Mouse (Mus musculus) CH12.LX (cell line): ENCODE measurements around the gene Rtn4ip1. TPM values are rescaled to one million over a fixed set of nuclear protein-coding genes. Genes with fewer than 3 reads are reported as not detected.

Experiments
- DNase-seq: peaks from one replicate; pipeline ENCODE4 v3.0.0-alpha.2; 2013; ENCODE audit errors: extremely low read depth
- H3K27ac ChIP-seq: 2 replicates; pipeline ENCODE4 v1.5.1; 2012; ENCODE audit warnings: low read depth, mild to moderate bottlenecking, control low read depth, moderate library complexity; ENCODE audit not compliant: insufficient read depth
- H3K27me3 ChIP-seq: replicated peaks from 2 replicates; pipeline ENCODE3; 2012; ENCODE audit warnings: inconsistent platforms
- H3K36me3 ChIP-seq, 2 experiments: replicated peaks in 1 of 2; 2 replicates each; pipeline versions ENCODE3 to v1.6.1; 2012; ENCODE audit warnings: inconsistent platforms in 1 of 2, low read length in 1 of 2, mild to moderate bottlenecking in 1 of 2, mixed read lengths in 1 of 2, moderate library complexity in 1 of 2; ENCODE audit not compliant: control insufficient read depth in 1 of 2, insufficient read depth in 1 of 2
- H3K4me1 ChIP-seq, 2 experiments: 2 replicates each; pipeline ENCODE4 v1.6.1; 2012; ENCODE audit warnings: inconsistent platforms in 1 of 2, moderate library complexity in 1 of 2; ENCODE audit not compliant: insufficient read depth in 2 of 2, control insufficient read depth in 1 of 2
- H3K4me2 ChIP-seq: 2 replicates; pipeline ENCODE4 v1.6.1; 2012; ENCODE audit warnings: low read depth, mild to moderate bottlenecking, control low read depth; ENCODE audit not compliant: poor library complexity, insufficient read depth, severe bottlenecking
- H3K4me3 ChIP-seq, 3 experiments: fragments of 150-350 bp in 1 of 3; sonication (generic) in 1 of 3; replicated peaks in 1 of 3; 2 replicates each; pipeline versions ENCODE3 to v1.5.1; 2011 to 2012; ENCODE audit warnings: low read depth in 2 of 3, low read length in 2 of 3, mild to moderate bottlenecking in 2 of 3, moderate library complexity in 2 of 3, control low read depth in 1 of 3, improper control_type of control experiment in 1 of 3, inconsistent platforms in 1 of 3, mixed read lengths in 1 of 3; ENCODE audit not compliant: poor library complexity in 1 of 3
- H3K79me2 ChIP-seq: replicated peaks from 2 replicates; pipeline ENCODE4 v1.6.1; 2012; ENCODE audit warnings: mild to moderate bottlenecking, moderate library complexity; ENCODE audit not compliant: control insufficient read depth, poor library complexity, insufficient read depth, severe bottlenecking; ENCODE audit errors: extremely low read depth
- H3K9ac ChIP-seq: 2 replicates; pipeline ENCODE4 v1.6.1; 2012; ENCODE audit warnings: low read depth, mild to moderate bottlenecking, control low read depth, moderate library complexity; ENCODE audit not compliant: insufficient read depth
- H3K9me3 ChIP-seq: replicated peaks from 2 replicates; pipeline ENCODE3; 2012; ENCODE audit warnings: low read length, inconsistent platforms, mixed read lengths
- BHLHE40 ChIP-seq: IDR thresholded peaks from 2 replicates; pipeline ENCODE4 v1.6.1; 2011; ENCODE audit warnings: mild to moderate bottlenecking, low read depth, low read length, improper control_type of control experiment
- CHD1 ChIP-seq: IDR thresholded peaks from 2 replicates; pipeline ENCODE4 v1.6.1; 2012; ENCODE audit warnings: low read depth, low read length, improper control_type of control experiment, inconsistent platforms
- CHD2 ChIP-seq: IDR thresholded peaks from 2 replicates; pipeline ENCODE4 v1.6.1; 2011; ENCODE audit warnings: low read length, improper control_type of control experiment
- CTCF ChIP-seq, 2 experiments: IDR thresholded peaks in 1 of 2; conservative IDR thresholded peaks in 1 of 2; 2 replicates each; pipeline ENCODE4 v1.5.1; 2011 to 2012; ENCODE audit warnings: low read depth in 2 of 2, low read length in 2 of 2, improper control_type of control experiment in 1 of 2, inconsistent platforms in 1 of 2, mild to moderate bottlenecking in 1 of 2, moderate library complexity in 1 of 2
- E2F4 ChIP-seq: IDR thresholded peaks from 2 replicates; pipeline ENCODE4 v1.6.1; 2011; ENCODE audit warnings: low read depth, low read length, improper control_type of control experiment; ENCODE audit not compliant: insufficient replicate concordance
- EP300 ChIP-seq: IDR thresholded peaks from 2 replicates; pipeline ENCODE4 v1.6.1; 2011; ENCODE audit warnings: low read length, improper control_type of control experiment
- GABPA ChIP-seq: IDR thresholded peaks from 2 replicates; pipeline ENCODE4 v1.6.1; 2012; ENCODE audit warnings: low read depth, low read length, improper control_type of control experiment, inconsistent platforms; ENCODE audit not compliant: insufficient replicate concordance
- HCFC1 ChIP-seq: IDR thresholded peaks from 2 replicates; pipeline ENCODE4 v1.6.1; 2012; ENCODE audit warnings: low read depth, mild to moderate bottlenecking, inconsistent platforms, low read length, improper control_type of control experiment
- IRF4 ChIP-seq: IDR thresholded peaks from 2 replicates; pipeline ENCODE4 v1.6.1; 2014; ENCODE audit warnings: low read depth, mild to moderate bottlenecking, inconsistent platforms, low read length, improper control_type of control experiment
- JUN ChIP-seq: IDR thresholded peaks from 2 replicates; pipeline ENCODE4 v1.6.1; 2011; ENCODE audit warnings: low read depth, mild to moderate bottlenecking, low read length, improper control_type of control experiment, moderate library complexity; ENCODE audit not compliant: insufficient read depth
- KAT2A ChIP-seq: IDR thresholded peaks from 2 replicates; pipeline ENCODE4 v1.6.1; 2012; ENCODE audit warnings: low read length, improper control_type of control experiment, inconsistent platforms; ENCODE audit not compliant: insufficient replicate concordance
- MAX ChIP-seq: IDR thresholded peaks from 2 replicates; pipeline ENCODE4 v1.6.1; 2011; ENCODE audit warnings: low read length, improper control_type of control experiment
- MAZ ChIP-seq: IDR thresholded peaks from 2 replicates; pipeline ENCODE4 v1.6.1; 2012; ENCODE audit warnings: low read depth, mild to moderate bottlenecking, inconsistent platforms, low read length, improper control_type of control experiment, moderate library complexity
- MEF2A ChIP-seq: IDR thresholded peaks from 2 replicates; pipeline ENCODE4 v1.6.1; 2014; ENCODE audit warnings: low read depth, mild to moderate bottlenecking, inconsistent platforms, low read length, improper control_type of control experiment, borderline replicate concordance
- NELFE ChIP-seq: IDR thresholded peaks from 2 replicates; pipeline ENCODE4 v1.6.1; 2011; ENCODE audit warnings: low read depth, low read length, improper control_type of control experiment
- NRF1 ChIP-seq: IDR thresholded peaks from 2 replicates; pipeline ENCODE4 v1.6.1; 2014; ENCODE audit warnings: low read depth, mild to moderate bottlenecking, inconsistent platforms, low read length, improper control_type of control experiment, moderate library complexity
- POLR2A ChIP-seq: IDR thresholded peaks from 2 replicates; pipeline ENCODE4 v1.6.1; 2011; ENCODE audit warnings: low read depth, mild to moderate bottlenecking, improper control_type of control experiment, low read length
- POLR2AphosphoS2 ChIP-seq: IDR thresholded peaks from 2 replicates; pipeline ENCODE4 v1.6.1; 2011; ENCODE audit warnings: low read depth, low read length, improper control_type of control experiment
- RCOR1 ChIP-seq: conservative IDR thresholded peaks from 2 replicates; pipeline ENCODE4 v1.6.1; 2012; ENCODE audit warnings: low read depth, mild to moderate bottlenecking, inconsistent platforms, low read length, improper control_type of control experiment
- TCF12 ChIP-seq: IDR thresholded peaks from 2 replicates; pipeline ENCODE4 v1.6.1; 2014; ENCODE audit warnings: low read depth, mild to moderate bottlenecking, inconsistent platforms, low read length, improper control_type of control experiment
- ZKSCAN1 ChIP-seq: IDR thresholded peaks from 2 replicates; pipeline ENCODE4 v1.6.1; 2012; ENCODE audit warnings: low read depth, inconsistent platforms, low read length, improper control_type of control experiment, borderline replicate concordance
- dilution Hi-C: fragments of 300-500 bp; cut with MboI; formaldehyde crosslinking; loops from 2 replicates; pipeline ENCODE4 v1.14.3; 2020; ENCODE audit warnings: low sequenced_read_pairs; ENCODE audit not compliant: extremely low pct_unique_long_range_greater_than_20kb, extremely low pct_ligation_motif_present
- in situ Hi-C: fragments of 300-500 bp; cut with MboI; formaldehyde crosslinking; loops from 3 replicates; pipeline ENCODE4 v1.14.3; 2019; ENCODE audit warnings: low sequenced_read_pairs, low pct_ligation_motif_present, low pct_unique_long_range_greater_than_20kb, mixed read lengths
- polyA plus RNA-seq: library from polyadenylated mRNA; unstranded; fragments of >175 nt; gene quantifications from 2 replicates; pipeline ENCODE4 v1.2.1, GENCODE M21; 2012; ENCODE audit warnings: low read depth; ENCODE audit not compliant: insufficient read length
- total RNA-seq, 2 experiments: library from RNA; depleted of rRNA; stranded (reverse); fragments of 300-350 nt in 1 of 2; fragments of >200 nt in 1 of 2; gene quantifications; 2 replicates each; pipeline ENCODE4 v1.2.3; 2012 to 2014

Rtn4ip1 gene
- total and polyA plus RNA-seq, 3 experiments, result 11.5 to 68.3 (median 24.7) TPM

DNA sequence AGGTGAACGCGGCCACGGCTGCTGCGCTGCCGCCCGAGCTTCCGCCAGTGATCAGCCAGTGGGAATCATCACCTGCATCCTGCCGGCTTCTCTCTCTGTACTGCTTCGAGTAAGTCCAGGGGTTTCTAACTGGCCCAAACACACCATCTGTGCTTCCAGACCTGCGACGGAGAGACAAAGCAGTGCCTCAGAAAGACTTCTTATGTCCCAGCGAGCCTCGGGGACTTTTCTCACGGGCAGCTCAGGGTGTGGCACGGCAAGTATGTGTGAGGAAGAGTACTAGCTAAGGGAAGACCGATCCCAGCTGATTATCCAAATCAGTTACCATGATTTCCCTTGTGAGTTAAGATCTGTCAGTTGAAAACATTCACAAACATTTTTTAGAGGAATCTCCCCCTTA lies 12.6 kb upstream of the Rtn4ip1 start:
- in situ Hi-C loops (no loop called here), dilution Hi-C loops (no loop called here)
- Histone ChIP-seq H3K9me3 (no peaks in the 10 kb centered on the region), H3K36me3 (peaks cover 64 to 97% of the 10 kb centered on the region in 2 experiments), H3K4me3 (no peak overlapping the region), H3K4me1 (peaks cover 16 to 17% of the 10 kb centered on the region in 2 experiments), H3K9ac (no peak overlapping the region), H3K27ac (no peak overlapping the region), H3K27me3 (no peaks in the 10 kb centered on the region), H3K4me2 (no peak overlapping the region), H3K79me2 (no peaks in the 10 kb centered on the region; the same call in 1 of the 2 replicates)
- no peak for DNase-seq
- TF ChIP-seq POLR2AphosphoS2 (no peak), RCOR1 (no peak), NELFE (no peak)

DNA sequence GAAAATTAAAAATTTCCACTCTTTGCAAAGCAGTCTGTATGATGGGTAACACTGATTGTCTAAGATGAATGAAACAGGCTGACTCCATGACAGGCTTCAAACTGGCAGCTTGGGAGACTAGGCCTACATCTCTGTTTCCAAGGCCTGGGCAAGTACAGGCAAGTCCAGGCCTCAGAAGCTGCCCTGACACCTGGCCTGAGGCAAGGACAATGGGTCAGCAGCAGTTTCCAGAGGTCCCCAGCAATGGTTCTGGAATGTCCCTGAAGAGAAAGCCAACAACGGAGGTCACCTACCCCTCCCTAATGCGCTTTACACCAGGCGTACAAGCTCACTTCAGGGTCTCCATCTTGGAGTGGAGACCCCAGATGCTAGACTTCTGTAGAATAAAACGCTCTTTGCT lies 8.6 kb upstream of the Rtn4ip1 start:
- H3K9ac ChIP-seq, result peak overlapping the region; percentile 39; the same call in 1 of the 2 replicates
- H3K27ac ChIP-seq, result peak overlapping the region; percentile 52
- peaks cover 31 to 42% of the 10 kb centered on the region in 2 experiments for H3K4me1 ChIP-seq
- H3K4me3 ChIP-seq, result no peak overlapping the region
- in situ Hi-C loops, result no loop called here
- DNase-seq, result no peak
- H3K79me2 ChIP-seq, result peaks cover 13% of the 10 kb centered on the region
- no peak overlapping the region for H3K4me2 ChIP-seq
- H3K36me3 ChIP-seq, result peaks cover 52 to 94% of the 10 kb centered on the region in 2 experiments
- TF ChIP-seq CTCF (conservative IDR thresholded peaks at IDR 0.05 in 1 of 2, IDR thresholded peaks at IDR 0.05 in 1 of 2; ENCODE audit: low read depth in 2 of 2, low read length in 2 of 2) (no peak), HCFC1 (no peak), CHD2 (no peak), POLR2AphosphoS2 (no peak), E2F4 (no peak), TCF12 (peak; percentile 61), NELFE (no peak), MEF2A (no peak), ZKSCAN1 (no peak), KAT2A (no peak), BHLHE40 (no peak), IRF4 (peak; percentile 39; the same call in 1 of the 2 replicates), CHD1 (peak; percentile 89; the same call in 1 of the 2 replicates), NRF1 (no peak), MAZ (no peak), GABPA (no peak), JUN (no peak), POLR2A (no peak), RCOR1 (no peak), MAX (no peak), EP300 (peak; percentile 30; the same call in 1 of the 2 replicates)
- dilution Hi-C loops, result no loop called here
- H3K27me3 ChIP-seq, result no peaks in the 10 kb centered on the region
- H3K9me3 ChIP-seq, result no peaks in the 10 kb centered on the region
